Mouse (Mus musculus): ENCODE results near the gene Greb1.

- TF ChIP-seq SRF (IDR thresholded peaks at IDR 0.05; ENCODE audit: control insufficient read depth, insufficient read length, low read depth) (no peak), TCF3 (IDR thresholded peaks at IDR 0.05; ENCODE audit: insufficient read length, low read depth) (no peak), MYOG (IDR thresholded peaks at IDR 0.05; ENCODE audit: control insufficient read depth in 1 of 3, insufficient read depth in 1 of 3, insufficient read length in 2 of 3, low read depth in 2 of 3) (no peak), USF1 (IDR thresholded peaks at IDR 0.05; ENCODE audit: low read depth) (no peak), POLR2A (IDR thresholded peaks at IDR 0.05; ENCODE audit: insufficient read length, low read depth) (no peak), POLR2AphosphoS2 (IDR thresholded peaks at IDR 0.05; ENCODE audit: insufficient read length, low read depth) (no peak), E2F4 (IDR thresholded peaks at IDR 0.05; ENCODE audit: insufficient read depth) (no peak), TCF12 (IDR thresholded peaks at IDR 0.05; ENCODE audit: insufficient read depth, poor library complexity, severe bottlenecking) (no peak), MAX (IDR thresholded peaks at IDR 0.05; ENCODE audit: low read depth) (no peak), CEBPB (IDR thresholded peaks at IDR 0.05; ENCODE audit: insufficient read depth, poor library complexity, severe bottlenecking) (no peak), REST (IDR thresholded peaks at IDR 0.05; ENCODE audit: insufficient read depth, insufficient read length) (no peak), MYOD1 (IDR thresholded peaks at IDR 0.05; ENCODE audit: control insufficient read depth in 1 of 3, insufficient read length in 2 of 3, low read depth in 2 of 3) (no peak)
Observed at GRCm38 (mm10) chr12:16640075-16640474, 160.6 kb downstream of the Greb1 start.

Measured in myocyte (in vitro differentiated cells).